Mouse (Mus musculus) liver, postnatal 0 days (tissue): ENCODE results near the gene Arcn1. TPM values are rescaled to one million over a fixed set of nuclear protein-coding genes. Genes with fewer than 3 reads are reported as not detected.

Experiments
- ATAC-seq: fragments of 200-750 bp; cut with Nextera tagmentation; 2 replicates; pipeline ENCODE4 v1.8.0; 2017; ENCODE audit warnings: mild to moderate bottlenecking, moderate library complexity
- DNase-seq: peaks from one replicate; pipeline ENCODE4 v3.0.0-alpha.2; 2016
- H3K27ac ChIP-seq: fragments of 300-500 bp; sonication (generic); 2 replicates; pipeline ENCODE4 v1.5.1; 2014; ENCODE audit warnings: antibody characterized with exemption, moderate library complexity, mild to moderate bottlenecking, low read depth
- H3K27me3 ChIP-seq: fragments of 300-500 bp; sonication (generic); 2 replicates; pipeline ENCODE4 v1.6.1; 2014; ENCODE audit warnings: low read length, control low read depth, mixed read lengths; ENCODE audit not compliant: insufficient read depth
- H3K36me3 ChIP-seq: fragments of 300-500 bp; sonication (generic); replicated peaks from 2 replicates; pipeline ENCODE4 v1.6.1; 2014; ENCODE audit warnings: mild to moderate bottlenecking, control low read depth, low read length, moderate library complexity, mixed read lengths; ENCODE audit not compliant: insufficient read depth
- H3K4me1 ChIP-seq: fragments of 300-500 bp; sonication (generic); 2 replicates; pipeline ENCODE4 v1.6.1; 2014; ENCODE audit warnings: antibody characterized with exemption, mild to moderate bottlenecking, control low read depth; ENCODE audit not compliant: insufficient read depth
- H3K4me2 ChIP-seq: fragments of 300-500 bp; sonication (generic); 2 replicates; pipeline ENCODE4 v1.6.1; 2014; ENCODE audit warnings: low read depth, mild to moderate bottlenecking, low read length, moderate library complexity, mixed read lengths
- H3K4me3 ChIP-seq: fragments of 300-500 bp; sonication (generic); 2 replicates; pipeline ENCODE4 v1.5.1; 2014; ENCODE audit warnings: low read depth, low read length
- H3K9ac ChIP-seq: fragments of 300-500 bp; sonication (generic); replicated peaks from 2 replicates; pipeline ENCODE4 v1.6.1; 2014; ENCODE audit warnings: mild to moderate bottlenecking, moderate library complexity
- H3K9me3 ChIP-seq: fragments of 300-500 bp; sonication (generic); 2 replicates; pipeline ENCODE4 v1.6.1; 2016; ENCODE audit warnings: mild to moderate bottlenecking, control low read depth, low read length, mixed read lengths
- CTCF ChIP-seq: sonication (generic); IDR thresholded peaks from 2 replicates; pipeline ENCODE4 v1.5.1; 2016; ENCODE audit warnings: antibody characterized with exemption, low read depth
- EP300 ChIP-seq: IDR thresholded peaks from 2 replicates; pipeline ENCODE4 v1.6.1; 2016; ENCODE audit warnings: antibody characterized with exemption, low read depth, mild to moderate bottlenecking
- WGBS: fragments of 180-500 bp; shearing (Covaris S2); extraction: QIAGEN DNeasy Blood & Tissue Kit; methylation state at CpG from one replicate; pipeline ENCODE4 v1.1.7; 2014; ENCODE audit not compliant: insufficient replicate concordance; 5-methylcytosine and 5-hydroxymethylcytosine counted together
- polyA plus RNA-seq: library from polyadenylated mRNA; unstranded; fragments of >200 nt; fragmentation: Nextera tagmentation; extraction: Ambion mirVana; gene quantifications from 2 replicates; pipeline ENCODE4 v1.2.1, GENCODE M21; 2015

Arcn1 gene
- polyA plus RNA-seq, 1 experiment from 2014 or later: 58.4 TPM

- Histone ChIP-seq H3K4me1 (no peaks in the 10 kb centered on the region), H3K27me3 (no peaks in the 10 kb centered on the region), H3K9ac (no peak overlapping the region), H3K4me2 (no peak overlapping the region), H3K36me3 (peaks cover 84% of the 10 kb centered on the region), H3K27ac (no peak overlapping the region), H3K9me3 (no peaks in the 10 kb centered on the region), H3K4me3 (no peak overlapping the region)
- TF ChIP-seq CTCF (0 out of 2 replicates have a peak, but pooled peaks have one; percentile 8), EP300 (no peak)
- ATAC-seq: no peak
- DNase-seq: no peak
- 92% methylated on average over 7 of the region's 7 CpGs for WGBS
These were observed 19.2 kb downstream of the Arcn1 start for GRCm38 (mm10) chr9:44748473-44748872.

DNA sequence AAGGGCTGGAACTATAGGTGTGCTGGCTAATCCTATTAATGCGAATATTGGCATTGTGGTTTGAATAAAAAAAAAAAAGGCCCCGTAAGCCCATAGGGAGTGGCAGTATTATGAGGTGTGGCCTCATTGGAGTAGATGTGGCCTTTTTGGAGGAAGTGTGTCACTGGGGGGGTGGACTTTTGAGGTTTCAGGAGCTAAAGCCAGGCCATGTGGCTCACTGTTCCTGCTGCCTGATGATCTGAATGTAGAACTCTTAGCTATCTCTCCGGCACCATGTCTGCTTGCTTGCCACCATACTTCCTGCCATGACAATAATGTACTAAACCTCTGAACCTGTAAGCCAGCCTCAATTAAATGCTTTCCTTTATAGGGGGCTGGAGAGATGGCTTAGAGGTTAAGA is 20.3 kb downstream of the Arcn1 start:
- peaks cover 76% of the 10 kb centered on the region for H3K36me3 ChIP-seq
- H3K27me3 ChIP-seq: no peaks in the 10 kb centered on the region
- H3K27ac ChIP-seq: no peak overlapping the region
- 88% methylated on average over 3 of the region's 3 CpGs for WGBS
- ATAC-seq (no peak), DNase-seq (no peak)
- no peaks in the 10 kb centered on the region for H3K9me3 ChIP-seq
- H3K4me3 ChIP-seq: no peak overlapping the region
- H3K9ac ChIP-seq: no peak overlapping the region
- TF ChIP-seq CTCF (no peak), EP300 (no peak)
- H3K4me2 ChIP-seq: no peak overlapping the region
- H3K4me1 ChIP-seq: no peaks in the 10 kb centered on the region

- ATAC-seq (no peak), DNase-seq (no peak)
- H3K4me3 ChIP-seq: no peak overlapping the region
- WGBS: 76% methylated on average over 3 of the region's 3 CpGs
- no peak overlapping the region for H3K27ac ChIP-seq
- no peak overlapping the region for H3K4me2 ChIP-seq
- no peaks in the 10 kb centered on the region for H3K4me1 ChIP-seq
- no peaks in the 10 kb centered on the region for H3K9me3 ChIP-seq
- H3K27me3 ChIP-seq: no peaks in the 10 kb centered on the region
- H3K36me3 ChIP-seq: peaks cover 70% of the 10 kb centered on the region
- H3K9ac ChIP-seq: no peak overlapping the region
- no peak for TF ChIP-seq CTCF
- TF ChIP-seq EP300: no peak
These were observed 21.0 kb downstream of the Arcn1 start for GRCm38 (mm10) chr9:44746666-44747065.

DNA sequence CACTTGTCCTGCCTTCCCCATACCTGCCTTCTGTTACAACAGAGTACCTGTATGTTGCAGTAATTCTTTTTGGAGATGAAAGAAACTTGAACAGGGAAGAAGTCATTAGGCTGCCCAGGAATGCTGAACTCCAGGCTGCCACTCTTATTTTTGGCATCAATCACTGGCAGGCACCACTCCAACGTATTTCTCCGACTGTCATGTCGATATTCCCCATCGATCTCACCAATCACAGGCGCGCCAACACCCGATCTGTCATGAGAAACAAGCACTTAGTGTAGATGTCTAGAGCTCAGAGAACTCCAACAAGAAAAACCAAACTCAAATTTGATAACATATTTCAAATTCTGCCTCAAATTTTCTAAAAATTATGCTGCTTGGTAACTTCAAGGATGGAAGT is 22.3 kb downstream of the Arcn1 start:
- Histone ChIP-seq H3K4me3 (no peak overlapping the region), H3K4me2 (no peak overlapping the region), H3K36me3 (peaks cover 61% of the 10 kb centered on the region), H3K9me3 (no peaks in the 10 kb centered on the region), H3K4me1 (no peaks in the 10 kb centered on the region), H3K9ac (no peak overlapping the region), H3K27me3 (no peaks in the 10 kb centered on the region), H3K27ac (no peak overlapping the region)
- DNase-seq (no peak), ATAC-seq (no peak)
- 87% methylated on average over 7 of the region's 7 CpGs for WGBS
- TF ChIP-seq EP300: no peak

GRCm38 (mm10) chr9:44740663-44741192 is 26.9 kb downstream of the Arcn1 start:
- Histone ChIP-seq H3K27me3 (no peaks in the 10 kb centered on the region), H3K4me2 (no peak overlapping the region), H3K4me3 (no peak overlapping the region), H3K9ac (no peak overlapping the region), H3K9me3 (no peaks in the 10 kb centered on the region), H3K27ac (no peak overlapping the region), H3K4me1 (no peaks in the 10 kb centered on the region), H3K36me3 (peaks cover 19% of the 10 kb centered on the region)
- no peak for DNase-seq
- 68% methylated on average over 1 of the region's 1 CpGs for WGBS
- ATAC-seq: no peak
- peak; percentile 42 for TF ChIP-seq CTCF
- TF ChIP-seq EP300: no peak

DNA sequence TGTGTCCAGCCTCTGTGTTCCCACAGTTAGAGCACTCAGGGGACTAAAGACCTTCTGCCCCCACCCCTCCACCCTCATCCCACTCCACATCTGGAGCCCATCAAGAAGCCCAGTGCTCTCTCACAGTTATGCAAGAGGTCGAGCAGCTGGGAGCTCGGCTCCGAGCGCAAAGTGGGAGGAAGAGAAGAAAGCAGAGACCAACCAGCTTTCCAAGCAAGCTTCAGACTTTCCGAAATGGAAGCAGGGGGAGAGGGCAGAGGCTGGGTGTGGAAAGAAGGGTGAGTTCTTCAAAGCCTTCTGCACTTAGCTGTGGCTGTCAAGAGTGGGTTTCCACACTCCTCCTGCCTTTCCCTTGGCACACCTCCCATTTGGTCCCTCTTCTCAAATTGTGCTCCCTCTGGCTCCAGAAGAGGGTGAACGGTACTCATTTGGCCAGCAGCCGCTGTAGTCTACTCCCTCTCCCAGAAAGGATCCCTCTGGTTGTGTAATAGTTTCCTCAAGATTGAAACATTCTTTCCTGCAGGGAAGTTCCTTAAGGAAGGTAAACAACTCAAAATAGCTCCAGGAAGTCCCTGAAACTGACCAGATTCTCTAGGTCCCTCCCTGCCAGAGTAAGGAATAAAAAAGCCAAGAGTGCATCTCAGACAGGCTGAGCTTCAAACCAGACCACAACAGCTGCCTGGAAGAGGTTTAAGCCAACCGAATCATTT is 30.2 kb downstream of the Arcn1 start:
- Histone ChIP-seq H3K9ac (no peak overlapping the region), H3K27me3 (peaks cover 28% of the 10 kb centered on the region), H3K27ac (no peak overlapping the region), H3K4me1 (peaks cover 10% of the 10 kb centered on the region), H3K4me2 (no peak overlapping the region), H3K9me3 (no peaks in the 10 kb centered on the region), H3K36me3 (no peaks in the 10 kb centered on the region), H3K4me3 (no peak overlapping the region)
- 34% methylated on average over 8 of the region's 8 CpGs for WGBS
- TF ChIP-seq CTCF (no peak), EP300 (no peak)
- DNase-seq (no peak), ATAC-seq (no peak)
